Mouse (Mus musculus) adrenal gland (tissue): ENCODE measurements around the gene 1500009C09Rik.

Source experiments
- intact Hi-C: fragments of 180-260 bp; cut with DNase I; formaldehyde crosslinking; loops from one replicate; pipeline ENCODE4 v1.15.1; 2025

1500009C09Rik gene

DNA sequence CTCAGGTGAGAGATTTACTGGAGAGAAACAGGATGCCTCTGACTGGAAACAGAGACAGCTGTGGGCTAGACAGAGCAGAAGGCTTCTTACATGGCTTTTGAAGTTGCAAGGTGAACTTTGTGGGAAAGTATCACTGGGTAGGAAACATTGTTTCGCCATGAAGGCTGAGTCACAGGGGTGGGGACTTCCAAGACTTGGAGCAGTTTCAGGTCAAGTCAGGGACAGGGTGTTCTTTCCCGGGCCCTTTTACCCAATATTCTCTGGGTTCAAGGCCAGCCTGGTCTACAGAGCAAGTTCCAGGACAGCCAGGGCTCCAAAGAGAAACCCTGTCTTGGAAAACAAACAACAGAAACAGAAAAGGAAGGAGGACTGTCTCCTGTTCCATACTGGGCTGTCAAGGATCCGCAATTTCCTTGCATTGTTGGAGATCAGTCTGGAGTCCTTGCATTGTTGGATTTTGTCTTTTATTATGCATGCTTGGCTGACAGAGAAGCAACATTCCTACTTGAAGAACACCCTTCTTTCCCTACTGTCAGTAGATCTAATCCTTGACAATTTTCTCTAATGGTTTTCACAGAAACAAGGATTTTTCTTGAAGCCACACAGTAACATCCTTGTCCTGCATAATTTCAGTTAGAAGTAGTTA, 4.9 kb upstream of the 1500009C09Rik start:
- intact Hi-C loops: no loop called here

DNA sequence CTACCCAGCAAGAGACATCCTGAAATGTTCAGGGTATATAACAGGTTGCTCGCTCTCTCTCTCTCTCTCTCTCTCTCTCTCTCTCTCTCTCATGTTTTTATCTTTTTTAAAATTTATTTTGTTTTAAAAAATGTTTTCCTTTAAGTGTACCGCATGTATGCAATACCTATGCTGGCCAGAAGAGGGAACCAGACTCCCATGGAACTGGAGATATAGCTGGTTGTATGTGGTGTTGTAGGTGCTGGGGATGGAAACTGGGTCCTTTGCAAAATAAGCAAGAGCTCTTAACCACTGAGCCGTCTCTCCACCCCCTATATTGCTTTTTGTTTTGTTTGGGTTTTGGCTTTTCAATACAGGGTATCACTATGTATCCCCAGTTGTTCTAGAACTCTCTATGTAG, 618 bp upstream of the 1500009C09Rik start:
- intact Hi-C loops: no loop called here

DNA sequence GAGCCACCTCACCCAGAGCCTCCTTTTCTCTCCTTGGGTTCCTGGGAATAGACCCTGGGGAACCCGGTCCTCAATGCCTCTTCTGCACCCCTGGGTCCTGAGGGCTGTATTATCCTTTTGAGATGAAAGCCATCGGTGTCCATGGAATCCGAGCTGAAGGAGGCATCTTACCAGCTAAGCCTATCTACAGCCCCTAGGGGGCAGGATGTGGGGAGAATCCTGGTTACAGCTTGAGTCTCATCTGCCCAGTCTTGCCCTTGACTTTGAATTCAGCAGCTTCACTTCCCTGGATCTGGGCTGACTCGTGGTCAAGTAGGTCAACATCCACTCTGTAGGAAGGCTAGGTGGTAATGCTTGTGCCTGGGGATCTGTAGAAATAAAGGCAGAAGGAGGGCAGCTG, 3.1 kb downstream of the 1500009C09Rik start:
- intact Hi-C loops: no loop called here

DNA sequence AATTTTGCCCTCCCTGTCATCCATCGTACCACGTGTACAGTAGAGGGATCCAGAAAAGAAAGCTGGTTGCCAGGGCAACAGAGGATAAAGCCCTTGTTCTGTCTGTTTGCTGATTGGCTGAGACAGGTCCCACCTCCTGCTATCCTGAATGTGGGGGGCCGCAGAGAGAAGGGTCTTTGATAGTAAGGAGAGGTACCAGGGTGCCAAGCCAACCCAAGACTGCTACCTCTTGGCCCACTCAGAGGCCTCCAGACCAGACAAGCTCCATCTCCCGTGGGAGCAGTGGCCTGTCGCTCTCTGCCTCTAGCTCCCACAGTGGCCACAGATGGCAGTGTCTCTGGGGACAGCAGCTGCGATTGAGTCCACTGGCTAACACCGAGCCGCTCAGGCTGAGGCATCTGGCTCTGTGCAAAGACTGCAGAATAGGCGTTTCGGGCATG, 3.8 kb downstream of the 1500009C09Rik start:
- intact Hi-C loops: no loop called here

DNA sequence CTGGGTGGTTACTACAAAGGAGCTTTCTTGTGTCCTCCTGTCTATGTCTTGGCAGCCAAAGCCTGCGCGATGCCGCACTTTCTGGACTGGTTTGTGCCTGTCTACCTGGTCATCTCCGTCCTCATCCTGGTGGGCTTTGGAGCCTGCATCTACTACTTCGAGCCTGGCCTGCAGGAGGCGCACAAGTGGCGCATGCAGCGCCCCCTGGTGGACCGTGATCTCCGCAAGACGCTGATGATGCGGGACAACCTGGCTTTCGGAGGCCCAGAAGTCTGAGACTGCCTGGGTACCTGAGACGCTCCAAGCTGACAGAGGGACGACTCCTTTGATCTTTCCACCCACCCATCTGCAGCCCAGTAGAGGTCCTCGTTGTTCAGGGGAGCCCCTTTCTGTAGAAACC, 7.3 kb downstream of the 1500009C09Rik start:
- intact Hi-C loops: no loop called here

DNA sequence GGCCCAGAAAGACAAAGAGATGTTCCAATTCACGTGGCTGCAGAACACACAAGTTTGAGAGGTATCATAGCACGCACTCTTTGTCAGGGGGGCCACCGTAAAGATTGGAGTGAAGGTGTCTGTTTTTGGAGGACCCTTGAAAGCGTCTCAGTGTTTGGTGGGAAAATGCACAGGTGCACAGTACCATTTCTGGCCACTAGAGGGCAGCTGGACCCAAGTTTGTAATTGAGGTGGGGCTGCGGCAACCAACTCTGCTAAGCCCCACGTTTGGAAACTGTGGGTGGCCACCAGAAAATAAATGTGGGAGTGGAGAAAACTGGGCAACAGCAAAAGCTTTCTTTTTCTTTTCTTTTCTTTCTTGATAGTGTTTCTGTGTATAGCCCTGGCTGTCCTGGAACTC, 14.2 kb downstream of the 1500009C09Rik start:
- intact Hi-C loops: loop anchor here (2.0 kb wide), 1 partner anchor 150 kb away; no protein-coding TSS in a partner anchor

DNA sequence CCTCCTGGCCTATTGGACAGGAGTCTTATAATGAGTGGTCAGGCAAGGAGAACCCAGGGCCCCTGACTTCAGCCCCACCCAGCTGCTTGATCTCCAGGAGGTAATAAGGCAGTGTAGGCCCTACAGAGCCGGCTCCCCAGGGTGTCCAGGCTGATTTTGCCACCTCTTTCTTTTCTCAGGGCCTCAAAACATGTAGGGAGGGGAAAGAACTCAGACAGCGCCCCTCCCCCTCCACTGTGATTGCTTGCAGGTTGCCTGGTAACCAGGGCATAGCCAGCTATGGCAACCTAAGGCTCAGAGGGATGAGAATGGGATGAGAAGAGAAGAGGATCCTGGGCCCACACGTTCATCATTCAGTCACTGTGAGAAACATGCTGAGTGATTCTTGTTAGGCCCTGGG, 16.0 kb downstream of the 1500009C09Rik start:
- intact Hi-C loops: no loop called here

DNA sequence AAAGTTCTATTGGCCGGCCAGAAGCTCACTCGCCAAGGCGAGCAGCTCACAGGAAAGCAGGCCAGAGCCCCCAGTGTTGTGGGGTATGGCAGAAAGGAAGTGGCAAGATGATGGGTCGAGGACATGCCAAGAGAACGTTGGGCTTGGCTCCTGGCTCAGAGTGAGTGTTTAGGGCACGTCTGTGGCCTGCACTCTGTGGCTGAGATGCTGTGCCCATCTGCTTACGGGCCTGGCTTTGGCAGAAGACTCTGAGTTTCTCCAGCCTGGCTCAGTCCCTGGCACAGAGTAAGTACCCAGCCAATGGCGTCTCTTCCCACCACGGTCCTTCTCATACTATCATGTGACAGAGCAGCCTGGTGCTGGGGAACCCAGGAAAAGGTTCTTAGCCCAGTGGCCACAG, 16.6 kb downstream of the 1500009C09Rik start:
- intact Hi-C loops: no loop called here

DNA sequence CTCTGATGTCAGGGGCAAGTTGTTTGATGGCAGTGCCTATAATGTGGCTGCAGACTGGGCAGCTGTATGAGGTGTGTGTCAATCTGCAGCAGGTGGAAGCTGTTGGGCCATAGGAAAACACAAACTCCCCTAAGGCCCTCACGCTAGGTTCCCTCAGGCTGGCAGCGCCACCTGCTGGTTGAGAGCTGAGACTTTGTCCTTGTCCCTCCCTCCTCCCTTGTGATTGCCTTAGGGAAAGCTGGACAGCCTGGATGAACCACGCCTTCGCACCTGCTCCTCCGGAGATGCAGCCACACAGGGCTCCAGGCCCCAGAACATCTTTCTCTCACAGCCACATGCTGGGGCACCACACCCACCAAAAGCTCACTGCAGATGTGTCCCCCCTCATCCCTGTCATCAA, 19.0 kb downstream of the 1500009C09Rik start:
- intact Hi-C loops: no loop called here

DNA sequence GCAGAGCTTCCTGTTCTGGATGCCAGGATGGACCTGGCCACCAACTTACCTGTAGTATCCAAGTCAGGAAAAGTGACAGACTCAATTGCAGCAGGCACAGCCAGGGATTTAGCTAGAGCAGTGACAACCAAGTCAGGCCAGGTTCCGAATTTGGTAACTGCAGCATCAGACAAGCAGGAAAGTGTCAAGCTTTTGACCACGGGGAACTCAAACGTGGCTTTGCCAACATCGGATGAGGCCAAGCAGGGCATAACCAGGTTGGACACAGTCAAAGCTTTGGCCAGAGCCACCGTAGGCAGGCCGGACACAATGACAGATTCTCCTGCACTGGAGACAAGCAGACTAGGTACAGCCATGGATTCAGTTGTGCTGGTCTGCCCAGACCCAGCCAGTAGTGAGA, 20.1 kb downstream of the 1500009C09Rik start:
- intact Hi-C loops: no loop called here

DNA sequence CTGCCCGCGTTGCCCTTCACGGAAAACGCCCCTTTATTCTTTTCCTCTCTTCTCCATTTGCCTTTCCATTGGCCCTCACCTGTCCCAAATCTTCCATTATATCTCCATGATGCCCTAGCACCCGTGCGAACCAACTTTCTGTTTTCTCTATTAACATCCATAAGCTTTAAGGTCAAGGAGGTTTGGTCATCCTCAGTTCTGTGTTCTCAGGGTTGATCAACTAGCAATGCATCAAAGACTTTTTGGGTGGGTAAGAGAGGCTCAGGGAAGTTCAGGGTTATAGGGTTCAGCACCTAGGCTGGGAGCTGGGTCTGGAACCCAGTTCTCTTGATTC, 22.4 kb downstream of the 1500009C09Rik start, which contains the start of gene Sept3:
Gene Sept3 (plus strand): TSS at position 301 of the 334 bp plus-strand sequence.
- intact Hi-C loops: no loop called here

DNA sequence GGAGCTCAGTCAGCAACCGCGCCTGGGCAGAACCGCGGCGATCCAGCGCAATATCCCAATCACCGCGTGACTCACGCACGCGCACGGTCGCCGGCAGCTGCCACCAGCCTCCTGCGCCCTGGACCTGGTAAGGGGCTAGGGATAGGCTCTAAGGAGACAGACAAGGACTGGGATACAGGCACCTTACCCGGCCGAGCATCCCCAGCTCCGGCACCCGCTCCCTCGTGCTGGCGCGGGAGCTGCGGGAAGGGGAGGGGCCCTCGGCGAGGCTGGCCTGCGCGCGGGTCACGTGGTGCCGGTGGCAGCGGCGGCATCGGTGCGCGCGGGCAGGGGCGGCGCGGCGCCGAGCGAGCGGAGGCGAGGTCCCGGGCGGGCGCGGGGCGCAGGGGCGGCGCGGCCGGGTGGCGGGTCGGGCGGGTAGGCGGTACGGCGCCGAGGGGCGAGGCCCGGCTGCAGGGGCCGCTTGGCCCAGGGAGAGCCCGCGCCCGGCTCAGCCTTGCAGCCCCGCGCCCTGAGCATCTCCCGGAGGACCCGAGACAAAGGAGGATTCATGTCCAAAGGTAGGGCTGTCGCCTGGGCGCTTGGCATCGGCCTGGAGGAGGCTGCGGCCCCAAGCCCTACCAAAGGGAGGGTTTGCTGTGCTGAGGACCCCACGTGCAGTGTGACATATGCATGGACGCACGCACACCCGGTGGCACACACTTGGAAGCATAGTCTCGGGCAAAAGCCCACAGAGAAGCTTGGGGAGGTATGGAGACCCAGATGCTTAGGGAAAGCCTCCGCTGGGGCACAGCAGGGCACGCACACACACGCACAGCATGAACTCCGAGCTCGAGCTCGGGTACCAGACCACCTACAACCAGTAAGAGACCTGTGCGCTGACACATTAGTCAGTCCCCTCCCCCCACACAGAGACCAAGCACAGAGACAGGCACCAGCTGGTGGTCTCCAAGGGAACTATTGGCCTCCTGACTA, 23.0 kb downstream of the 1500009C09Rik start:
- intact Hi-C loops: no loop called here

DNA sequence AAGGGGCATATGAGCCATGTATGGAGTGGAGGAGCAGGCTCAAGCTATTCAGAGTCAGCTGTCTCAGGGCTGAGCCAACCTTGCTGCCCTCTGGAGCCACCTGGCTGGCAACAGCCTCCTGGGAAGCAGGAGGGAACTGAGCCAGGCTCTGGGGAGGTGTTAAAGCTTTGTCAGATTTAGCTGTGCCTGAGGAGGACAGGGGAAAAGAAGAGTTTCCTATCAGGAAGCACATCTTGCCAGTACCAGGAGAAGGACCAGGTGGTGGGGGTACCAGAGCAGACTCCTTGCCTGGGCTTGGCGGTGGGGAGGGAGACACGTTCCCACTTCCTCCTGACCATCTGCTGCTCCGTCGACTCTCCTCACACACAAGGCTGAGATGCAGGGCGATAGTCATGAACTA, 25.4 kb downstream of the 1500009C09Rik start:
- intact Hi-C loops: no loop called here

DNA sequence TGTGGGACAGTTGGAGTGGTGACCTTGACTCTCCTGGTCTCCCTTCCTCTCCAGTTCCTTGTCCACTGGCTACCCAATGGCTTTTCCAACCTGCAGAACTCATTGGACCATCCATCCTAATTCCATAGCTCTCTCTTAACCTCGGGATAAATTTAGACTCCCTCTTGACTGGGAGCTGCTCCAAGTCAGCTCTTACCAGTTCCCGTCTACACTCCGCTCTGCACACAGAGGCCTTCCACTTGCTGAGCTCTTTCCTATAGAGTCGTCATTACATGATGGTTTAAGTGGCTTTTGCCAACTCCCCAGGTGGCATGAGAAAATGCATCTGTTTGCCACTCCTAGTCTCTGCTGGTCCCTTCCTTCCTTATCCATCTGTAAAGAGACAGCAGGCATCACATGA, 28.4 kb downstream of the 1500009C09Rik start:
- intact Hi-C loops: no loop called here

DNA sequence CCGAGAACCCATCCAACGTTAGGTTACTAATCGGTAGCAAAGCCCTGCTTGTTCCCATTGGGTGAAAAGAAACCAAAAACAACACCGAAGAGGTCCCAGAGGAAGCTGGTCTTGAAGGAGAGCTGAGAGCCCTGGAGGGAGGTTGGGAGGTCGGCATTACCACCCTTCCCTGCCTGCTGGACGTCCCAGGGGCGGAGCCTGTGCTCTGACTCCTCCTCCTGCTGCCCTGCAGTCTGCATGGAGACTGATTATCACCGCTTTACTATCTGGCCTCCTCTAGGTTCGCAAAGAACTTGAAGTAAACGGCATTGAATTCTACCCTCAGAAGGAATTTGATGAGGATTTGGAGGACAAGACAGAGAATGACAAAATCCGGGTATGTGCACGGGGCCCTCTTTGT, 34.0 kb downstream of the 1500009C09Rik start:
- intact Hi-C loops: no loop called here

DNA sequence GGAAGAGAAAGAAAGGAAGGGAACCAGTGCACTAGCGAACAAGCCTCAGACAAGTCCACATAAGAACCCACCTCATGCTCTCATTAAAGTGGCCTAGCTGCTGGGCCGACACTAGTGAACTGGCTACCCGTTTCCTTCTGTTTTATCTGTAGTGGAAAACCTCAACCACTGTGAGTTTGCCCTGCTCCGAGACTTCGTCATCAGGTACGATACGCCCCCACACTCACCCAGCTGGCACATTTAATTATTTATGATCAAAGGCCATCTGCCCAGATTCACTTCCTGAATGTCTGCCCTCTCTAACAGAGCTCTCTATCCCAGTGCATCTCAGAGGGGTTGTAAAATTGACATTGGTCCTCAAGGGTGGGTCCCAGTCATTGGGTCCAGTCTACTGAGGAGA, 38.1 kb downstream of the 1500009C09Rik start:
- intact Hi-C loops: no loop called here

DNA sequence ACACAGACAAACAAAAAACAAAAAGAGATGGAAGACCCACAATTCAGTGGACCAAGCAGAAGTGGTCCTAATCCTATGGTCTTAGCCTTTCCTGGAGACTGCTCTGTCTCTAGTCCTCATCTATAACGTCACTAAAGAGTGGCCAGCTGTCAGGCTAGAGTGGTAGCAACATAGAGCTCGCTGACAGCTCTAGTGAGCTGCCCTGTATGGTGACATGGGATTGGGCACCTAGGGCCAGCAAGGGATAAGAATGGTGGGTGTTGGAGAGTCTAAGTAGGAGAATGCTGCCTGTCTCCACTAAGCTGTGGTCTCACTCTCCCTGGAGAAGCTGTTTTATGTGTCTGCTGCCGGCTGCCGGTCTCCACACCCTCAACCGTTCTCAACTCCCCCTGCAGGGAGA, 40.7 kb downstream of the 1500009C09Rik start:
- intact Hi-C loops: no loop called here

DNA sequence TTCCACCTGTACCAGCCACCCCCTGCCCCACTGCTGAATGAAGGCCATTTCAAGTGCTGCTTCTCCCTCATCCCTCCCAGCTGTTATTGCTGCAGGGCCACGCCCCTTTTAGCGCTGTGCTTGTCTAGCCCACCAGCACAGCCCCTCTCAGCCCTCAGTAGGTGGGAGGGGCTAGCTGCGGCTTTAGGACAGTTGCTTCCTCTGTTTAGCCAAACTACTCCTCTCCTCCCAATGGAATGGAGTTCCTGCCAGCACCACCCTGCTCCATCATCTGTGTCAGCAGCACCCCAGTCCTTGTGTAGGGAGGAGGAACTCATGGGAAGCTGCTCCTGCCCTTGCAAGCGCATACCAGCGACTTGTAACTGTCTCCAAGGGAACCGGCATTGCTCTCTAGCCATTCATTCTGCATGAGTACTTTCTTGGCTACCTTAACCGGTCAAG, 41.1 kb downstream of the 1500009C09Rik start:
- intact Hi-C loops: no loop called here

DNA sequence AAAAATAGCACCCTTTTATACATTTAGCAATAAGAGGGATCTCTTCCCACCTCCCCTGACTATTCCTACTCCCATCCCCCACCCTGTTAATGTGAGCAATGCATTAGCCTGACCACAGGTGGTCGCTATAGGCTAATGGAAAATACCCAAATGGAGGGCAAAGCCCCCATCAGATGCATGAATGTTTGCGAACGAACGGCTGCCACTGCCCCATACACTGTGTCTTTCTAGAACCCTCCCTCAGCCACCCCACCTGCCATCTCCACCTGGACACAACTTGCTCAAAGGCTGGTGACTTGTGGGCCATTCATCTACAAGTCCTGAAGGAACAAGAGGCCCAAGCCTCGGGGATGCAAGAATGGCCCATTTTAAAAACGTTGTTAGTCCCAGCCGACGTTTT, 41.9 kb downstream of the 1500009C09Rik start:
- intact Hi-C loops: no loop called here

DNA sequence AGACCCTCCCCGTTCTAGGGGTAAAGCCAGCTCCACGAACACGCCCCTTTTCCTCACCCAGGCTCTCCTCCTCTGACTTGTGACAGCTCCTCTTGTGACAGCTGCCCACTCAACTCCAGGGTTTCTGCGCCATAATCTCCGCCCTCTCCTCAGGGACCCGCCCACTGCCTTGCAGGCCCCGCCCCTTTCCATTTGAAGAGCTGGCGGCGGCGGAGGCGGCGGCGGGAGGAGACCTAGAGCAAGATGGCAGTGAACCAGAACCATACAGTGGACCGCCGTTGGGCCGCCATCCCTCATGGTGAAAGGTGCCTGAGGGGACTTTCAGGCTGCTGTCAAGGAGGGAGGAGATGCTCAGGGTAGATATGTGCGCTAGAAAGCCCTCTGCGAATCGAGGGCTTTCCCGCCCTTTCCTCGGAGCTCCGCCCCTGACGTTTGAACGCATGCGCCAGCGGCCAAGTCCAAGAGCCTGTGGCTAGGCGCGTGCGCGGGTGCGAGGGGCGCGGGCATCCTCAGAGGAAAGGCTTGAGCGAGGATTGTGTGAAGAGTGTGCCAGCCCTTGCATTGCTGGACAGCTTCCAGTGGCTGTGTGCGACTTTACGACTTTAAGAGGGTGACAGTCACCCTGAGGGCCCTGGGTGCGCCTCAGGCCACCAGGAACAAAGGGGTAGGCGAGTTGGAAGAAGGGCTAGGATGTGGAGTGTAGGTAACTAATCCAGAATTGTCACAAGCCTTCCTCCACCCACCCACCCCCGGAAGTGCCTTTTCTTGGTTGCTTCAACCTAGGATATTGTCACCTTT, 46.8 kb downstream of the 1500009C09Rik start, which contains the start of gene Wbp2nl:
Gene Wbp2nl (plus strand): TSS at position 191 of the 798 bp plus-strand sequence.
- intact Hi-C loops: no loop called here

DNA sequence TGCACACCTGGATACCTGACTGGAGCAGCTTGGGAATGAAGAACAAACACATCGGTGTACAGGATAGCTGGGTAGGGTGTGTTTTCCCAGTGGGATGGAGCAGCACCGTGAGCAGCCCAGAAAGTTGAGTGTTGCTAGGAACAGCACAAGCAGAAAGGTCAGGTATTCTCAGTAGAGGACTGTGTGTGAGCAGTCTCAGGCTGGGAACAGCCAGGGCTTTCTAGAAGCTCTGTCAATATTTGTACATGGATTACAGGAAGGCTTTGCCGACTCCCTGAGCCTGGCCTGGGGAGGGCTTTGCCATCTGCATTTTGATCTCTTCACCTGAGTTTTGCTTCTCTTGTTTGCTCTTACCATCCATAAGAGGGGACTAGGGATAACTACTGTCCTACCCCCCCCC, 54.9 kb downstream of the 1500009C09Rik start:
- intact Hi-C loops: no loop called here

DNA sequence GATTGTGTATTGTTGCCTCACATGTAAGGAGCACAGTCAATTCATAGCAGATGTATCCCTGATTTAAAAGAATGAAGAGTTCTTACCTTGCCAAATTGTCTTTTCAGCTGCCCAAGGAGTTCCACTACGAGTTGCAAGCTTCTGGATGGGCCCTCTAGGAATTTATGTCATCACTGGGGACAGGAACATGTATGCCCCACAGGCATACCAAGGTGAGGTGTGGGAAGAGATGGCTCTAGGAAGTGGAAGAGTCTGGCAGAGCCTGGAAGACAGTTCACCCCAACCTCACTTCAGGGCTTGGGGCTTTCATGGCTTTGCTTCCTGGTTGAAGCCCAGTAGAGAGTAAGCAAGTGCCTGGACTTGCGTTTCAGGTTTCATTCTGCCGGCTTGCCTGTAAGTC, 56.2 kb downstream of the 1500009C09Rik start:
- intact Hi-C loops: no loop called here
